Mouse (Mus musculus) liver, embryonic 16.5 days (tissue): ENCODE results near the gene Ccdc187. TPM values are rescaled to one million over a fixed set of nuclear protein-coding genes. Genes with fewer than 3 reads are reported as not detected.
A peak's percentile ranks its signal among the peaks of the same experiment; 100 is the strongest.

Source experiments
- ATAC-seq: fragments of 200-750 bp; cut with Nextera tagmentation; 2 replicates; pipeline ENCODE4 v1.8.0; 2017; ENCODE audit warnings: low read depth, mild to moderate bottlenecking, moderate number of reproducible peaks, moderate library complexity
- H3K27ac ChIP-seq: fragments of 300-500 bp; sonication (generic); 2 replicates; pipeline ENCODE4 v1.5.1; 2014; ENCODE audit warnings: mild to moderate bottlenecking, low read length
- H3K27me3 ChIP-seq: fragments of 300-500 bp; sonication (generic); 2 replicates; pipeline ENCODE4 v1.6.1; 2014; ENCODE audit warnings: low read depth, low read length, mixed read lengths; ENCODE audit not compliant: control insufficient read depth, insufficient read depth
- H3K36me3 ChIP-seq: fragments of 300-500 bp; sonication (generic); 2 replicates; pipeline ENCODE4 v1.6.1; 2014; ENCODE audit warnings: mild to moderate bottlenecking; ENCODE audit not compliant: control insufficient read depth, insufficient read depth
- H3K4me1 ChIP-seq: fragments of 300-500 bp; sonication (generic); 2 replicates; pipeline ENCODE4 v1.6.1; 2014; ENCODE audit warnings: low read depth, low read length, mixed read lengths; ENCODE audit not compliant: control insufficient read depth
- H3K4me2 ChIP-seq: fragments of 300-500 bp; sonication (generic); 2 replicates; pipeline ENCODE4 v1.6.1; 2014; ENCODE audit warnings: low read depth, low read length, mixed read lengths
- H3K4me3 ChIP-seq: fragments of 300-500 bp; sonication (generic); 2 replicates; pipeline ENCODE4 v1.5.1; 2014; ENCODE audit warnings: low read depth, mild to moderate bottlenecking, low read length
- H3K9ac ChIP-seq: fragments of 300-500 bp; sonication (generic); 2 replicates; pipeline ENCODE4 v1.6.1; 2014; ENCODE audit warnings: low read depth, low read length
- H3K9me3 ChIP-seq: fragments of 300-500 bp; sonication (generic); replicated peaks from 2 replicates; pipeline ENCODE4 v1.6.1; 2016; ENCODE audit warnings: low read length; ENCODE audit not compliant: control insufficient read depth
- WGBS: fragments of 180-500 bp; shearing (Covaris S2); extraction: QIAGEN DNeasy Blood & Tissue Kit; methylation state at CpG from one replicate; pipeline ENCODE4 v1.1.7; 2014; ENCODE audit not compliant: insufficient replicate concordance; 5-methylcytosine and 5-hydroxymethylcytosine counted together
- polyA plus RNA-seq: library from polyadenylated mRNA; unstranded; fragments of >200 nt; fragmentation: Nextera tagmentation; extraction: Ambion mirVana; gene quantifications from 2 replicates; pipeline ENCODE4 v1.2.1, GENCODE M21; 2015

The Ccdc187 gene
- polyA plus RNA-seq, 1 experiment from 2014 or later: 0.05 TPM

GRCm38 (mm10) chr2:26298856-26299230 lies 4.5 kb upstream of the Ccdc187 start:
- 23% methylated on average over 4 of the region's 4 CpGs for WGBS
- H3K4me3 ChIP-seq: no peak overlapping the region
- no peaks in the 10 kb centered on the region for H3K4me1 ChIP-seq
- H3K9ac ChIP-seq: no peak overlapping the region
- no peak for ATAC-seq
- no peaks in the 10 kb centered on the region for H3K36me3 ChIP-seq
- no peak overlapping the region for H3K4me2 ChIP-seq
- no peaks in the 10 kb centered on the region; the same call in 1 of the 2 replicates for H3K27me3 ChIP-seq
- H3K27ac ChIP-seq: no peak overlapping the region
- H3K9me3 ChIP-seq: no peaks in the 10 kb centered on the region

GRCm38 (mm10) chr2:26298208-26298855 lies 4.0 kb upstream of the Ccdc187 start:
- 2% methylated on average over 10 of the region's 10 CpGs for WGBS
- H3K4me2 ChIP-seq: no peak overlapping the region
- no peak overlapping the region for H3K4me3 ChIP-seq
- no peaks in the 10 kb centered on the region for H3K4me1 ChIP-seq
- ATAC-seq: peak; percentile 50
- H3K9ac ChIP-seq: no peak overlapping the region
- no peaks in the 10 kb centered on the region for H3K9me3 ChIP-seq
- no peaks in the 10 kb centered on the region for H3K36me3 ChIP-seq
- no peaks in the 10 kb centered on the region; the same call in 1 of the 2 replicates for H3K27me3 ChIP-seq
- H3K27ac ChIP-seq: no peak overlapping the region

GRCm38 (mm10) chr2:26296606-26297195 lies 2.3 kb upstream of the Ccdc187 start:
- no peak overlapping the region for H3K27ac ChIP-seq
- H3K4me3 ChIP-seq: no peak overlapping the region
- WGBS: 19% methylated on average over 6 of the region's 6 CpGs
- H3K4me2 ChIP-seq: no peak overlapping the region
- no peaks in the 10 kb centered on the region for H3K4me1 ChIP-seq
- H3K27me3 ChIP-seq: no peaks in the 10 kb centered on the region; the same call in 1 of the 2 replicates
- H3K36me3 ChIP-seq: no peaks in the 10 kb centered on the region
- H3K9me3 ChIP-seq: no peaks in the 10 kb centered on the region
- ATAC-seq: no peak
- no peak overlapping the region for H3K9ac ChIP-seq

DNA sequence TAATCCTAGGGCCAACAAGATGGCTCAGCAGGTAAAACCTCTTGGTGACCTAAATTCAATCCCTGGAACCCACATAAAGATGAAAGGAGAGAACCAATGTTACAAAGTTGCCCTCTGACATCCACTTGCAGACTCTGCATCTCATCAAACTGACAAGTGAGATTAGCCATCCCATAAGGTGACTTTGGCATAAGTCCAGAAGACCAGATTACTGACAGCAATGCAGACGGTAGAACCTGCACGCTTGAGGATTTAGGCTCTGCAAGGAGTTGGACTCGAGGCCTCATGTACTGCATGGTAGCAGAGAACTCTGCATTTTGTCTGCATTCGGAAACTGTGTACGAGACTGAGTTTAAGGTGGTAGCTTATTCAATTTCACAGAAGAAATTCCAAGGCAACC lies 4.2 kb downstream of the Ccdc187 start:
- no peaks in the 10 kb centered on the region for H3K4me1 ChIP-seq
- no peak overlapping the region for H3K9ac ChIP-seq
- H3K4me3 ChIP-seq: no peak overlapping the region
- ATAC-seq: no peak
- no peaks in the 10 kb centered on the region for H3K36me3 ChIP-seq
- no peaks in the 10 kb centered on the region for H3K27me3 ChIP-seq
- H3K27ac ChIP-seq: no peak overlapping the region
- H3K9me3 ChIP-seq: no peaks in the 10 kb centered on the region
- WGBS: 60% methylated on average over 5 of the region's 5 CpGs
- no peak overlapping the region for H3K4me2 ChIP-seq

- Histone ChIP-seq H3K4me1 (no peaks in the 10 kb centered on the region), H3K27ac (no peak overlapping the region), H3K4me2 (no peak overlapping the region), H3K4me3 (no peak overlapping the region), H3K36me3 (no peaks in the 10 kb centered on the region), H3K27me3 (no peaks in the 10 kb centered on the region), H3K9me3 (no peaks in the 10 kb centered on the region), H3K9ac (no peak overlapping the region)
- 62% methylated on average over 7 of the region's 7 CpGs for WGBS
- no peak for ATAC-seq
Observed at GRCm38 (mm10) chr2:26286391-26286790, 8.0 kb downstream of the Ccdc187 start.

DNA sequence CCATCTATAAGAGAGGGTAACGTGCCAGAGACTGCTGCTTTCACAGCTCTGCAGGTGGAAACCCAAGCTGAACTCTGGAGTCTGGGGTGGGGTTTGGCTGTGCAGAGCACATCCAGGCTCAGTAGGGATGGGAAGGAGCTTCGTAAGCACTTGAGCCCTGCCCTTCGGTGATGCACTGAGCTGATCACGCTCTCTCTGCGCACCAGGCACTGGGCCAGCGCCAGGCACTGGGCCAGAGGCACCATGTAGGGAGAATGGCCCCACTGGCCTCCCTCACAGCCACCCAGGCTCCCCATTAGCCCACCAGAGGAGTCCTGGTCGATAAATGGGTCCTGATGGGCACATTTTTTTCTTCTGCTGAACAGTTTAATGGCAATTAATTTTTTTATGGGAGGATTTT lies 8.6 kb downstream of the Ccdc187 start:
- no peak for ATAC-seq
- Histone ChIP-seq H3K4me3 (no peak overlapping the region), H3K36me3 (no peaks in the 10 kb centered on the region), H3K4me1 (no peaks in the 10 kb centered on the region), H3K27me3 (no peaks in the 10 kb centered on the region), H3K9ac (no peak overlapping the region), H3K9me3 (no peaks in the 10 kb centered on the region), H3K4me2 (no peak overlapping the region), H3K27ac (no peak overlapping the region)
- WGBS: 64% methylated on average over 7 of the region's 7 CpGs

- no peak overlapping the region for H3K9ac ChIP-seq
- no peaks in the 10 kb centered on the region for H3K9me3 ChIP-seq
- no peaks in the 10 kb centered on the region for H3K27me3 ChIP-seq
- H3K36me3 ChIP-seq: no peaks in the 10 kb centered on the region
- no peaks in the 10 kb centered on the region for H3K4me1 ChIP-seq
- 72% methylated on average over 11 of the region's 11 CpGs for WGBS
- no peak overlapping the region for H3K4me2 ChIP-seq
- no peak for ATAC-seq
- no peak overlapping the region for H3K27ac ChIP-seq
- no peak overlapping the region for H3K4me3 ChIP-seq
Observed at GRCm38 (mm10) chr2:26280594-26280993, 13.8 kb downstream of the Ccdc187 start.

GRCm38 (mm10) chr2:26279712-26280111 lies 14.6 kb downstream of the Ccdc187 start:
- ATAC-seq: no peak
- 58% methylated on average over 3 of the region's 3 CpGs for WGBS

GRCm38 (mm10) chr2:26273611-26274010 lies 20.7 kb downstream of the Ccdc187 start:
- Histone ChIP-seq H3K9me3 (no peaks in the 10 kb centered on the region), H3K36me3 (no peaks in the 10 kb centered on the region), H3K9ac (no peak overlapping the region), H3K4me3 (no peak overlapping the region), H3K4me2 (no peak overlapping the region), H3K27me3 (no peaks in the 10 kb centered on the region), H3K27ac (no peak overlapping the region), H3K4me1 (no peaks in the 10 kb centered on the region)
- 12% methylated on average over 7 of the region's 7 CpGs for WGBS
- no peak for ATAC-seq

More at GRCm38 (mm10) chr2:26279712-26280111, 14.6 kb downstream of the Ccdc187 start:
- Histone ChIP-seq H3K27me3 (no peaks in the 10 kb centered on the region), H3K4me2 (no peak overlapping the region), H3K27ac (no peak overlapping the region), H3K36me3 (no peaks in the 10 kb centered on the region), H3K9ac (no peak overlapping the region), H3K4me3 (no peak overlapping the region), H3K4me1 (no peaks in the 10 kb centered on the region), H3K9me3 (no peaks in the 10 kb centered on the region)
